8 mouse cellular contexts compared by ENCODE assay signal in genomic region chr7:80401860-80402641, GRCm38 (mm10). TPM values are rescaled to one million over a fixed set of nuclear protein-coding genes. Genes with fewer than 3 reads are reported as not detected.
DNase-seq lines count a peak whose midpoint lies in the region; ATAC-seq and TF ChIP-seq lines count a peak whose summit lies in the region.

No protein-coding gene starts in this region.

- peaks cover 11% of the 10 kb centered on the region for H3K36me3 ChIP-seq in intestine, postnatal 0 days (ENCODE audit: control insufficient read depth, insufficient read depth)
- H3K36me3 ChIP-seq in neural tube, embryonic 15.5 days = peaks cover 11% of the 10 kb centered on the region

- no peak for TF ChIP-seq CTCF in layer of hippocampus, adult 2 months (conservative IDR thresholded peaks at IDR 0.05)
- no peak for TF ChIP-seq CTCF in intestine, postnatal 0 days (IDR thresholded peaks at IDR 0.05; ENCODE audit: low read depth)

- H3K9ac ChIP-seq in intestine, postnatal 0 days (ENCODE audit: low read depth, low read length) = peak overlapping the region; percentile 100
- peak overlapping the region; percentile 91 for H3K9ac ChIP-seq in neural tube, embryonic 15.5 days (replicated peaks)

- H3K27me3 ChIP-seq in intestine, postnatal 0 days (replicated peaks; ENCODE audit: control insufficient read depth, insufficient read depth, low read length) = no peaks in the 10 kb centered on the region
- H3K27me3 ChIP-seq in neural tube, embryonic 15.5 days (replicated peaks) = peaks cover 9% of the 10 kb centered on the region; the same call in 1 of the 2 replicates

- H3K4me1 ChIP-seq in intestine, postnatal 0 days (replicated peaks; ENCODE audit: control insufficient read depth, insufficient read depth, low read length) = peaks cover 5% of the 10 kb centered on the region; the same call in 1 of the 2 replicates
- peaks cover 43% of the 10 kb centered on the region for H3K4me1 ChIP-seq in neural tube, embryonic 15.5 days

- ATAC-seq in intestine, postnatal 0 days = peak; percentile 64
- ATAC-seq in neural tube, embryonic 15.5 days (ENCODE audit: low FRiP score) = peak; percentile 33

- peak overlapping the region; percentile 89 for H3K4me2 ChIP-seq in intestine, postnatal 0 days (replicated peaks; ENCODE audit: low read depth)
- peak overlapping the region; percentile 82 for H3K4me2 ChIP-seq in neural tube, embryonic 15.5 days

- peak overlapping the region; percentile 63 for H3K4me3 ChIP-seq in layer of hippocampus, adult 2 months
- H3K4me3 ChIP-seq in intestine, postnatal 0 days (ENCODE audit: low read depth, low read length) = peak overlapping the region; percentile 90
- H3K4me3 ChIP-seq in neural tube, embryonic 15.5 days (replicated peaks) = peak overlapping the region; percentile 90

- WGBS in intestine, postnatal 0 days = under 1% methylated on average over 90 of the region's 102 CpGs
- under 1% methylated on average over 73 of the region's 102 CpGs for WGBS in neural tube, embryonic 15.5 days

- no peaks in the 10 kb centered on the region for H3K9me3 ChIP-seq in intestine, postnatal 0 days (ENCODE audit: control insufficient read depth)
- H3K9me3 ChIP-seq in neural tube, embryonic 15.5 days (replicated peaks) = no peaks in the 10 kb centered on the region

- DNase-seq in layer of hippocampus, adult 2 months (ENCODE audit: low spot score in 2 of 2) = no peak
- no peak for DNase-seq in layer of hippocampus, adult 9-10 months (ENCODE audit: low spot score)
- DNase-seq in cerebellum, adult 9-11 months = peak; percentile 69
- peak; percentile 64 for DNase-seq in gastrocnemius, postnatal 10 days
- peak; percentile 48 to 53 for DNase-seq in lung, adult 18-20 months
- no peak for DNase-seq in layer of hippocampus, adult 8-10 months (ENCODE audit: low spot score in 2 of 2)

- peak overlapping the region; percentile 94 for H3K27ac ChIP-seq in layer of hippocampus, adult 2 months
- peak overlapping the region; percentile 99 for H3K27ac ChIP-seq in intestine, postnatal 0 days (ENCODE audit: low read depth, low read length)
- H3K27ac ChIP-seq in neural tube, embryonic 15.5 days (replicated peaks) = peak overlapping the region; percentile 85

RNA-seq across cellular contexts. Expression of gene Furin, which starts 3.2 kb away (rescaled TPM):
- 10 to 100 TPM; 39.4 to 40.6 TPM for total RNA-seq in layer of hippocampus, adult 2 months (2021)
- total RNA-seq in gastrocnemius, postnatal 10 days (2021) = 10 to 100 TPM; 63.1 to 68.1 TPM
- polyA plus RNA-seq in intestine, postnatal 0 days (2015; fragmentation: Nextera tagmentation; extraction: Ambion mirVana) = 25.5 and 26.4 TPM in 2 replicates
- polyA plus RNA-seq in neural tube, embryonic 15.5 days (2015; fragmentation: Nextera tagmentation; extraction: Ambion mirVana) = 5.6 and 6.2 TPM in 2 replicates
- 10 to 100 TPM; 36.1 to 43.8 (median 39.7) TPM for total RNA-seq in layer of hippocampus, adult 8-10 months (2022)

RNA-seq across cellular contexts. Expression of gene Fes, which starts 14.3 kb away (rescaled TPM):
- total RNA-seq in layer of hippocampus, adult 2 months (2021) = 1 to 10 TPM; 5.0 to 5.7 TPM
- 10 to 100 TPM in 1 of 2 experiments, 1 to 10 TPM in 1; 9.4 to 12.1 TPM for total RNA-seq in gastrocnemius, postnatal 10 days (2021)
- 6.2 and 6.7 TPM in 2 replicates for polyA plus RNA-seq in intestine, postnatal 0 days (2015; fragmentation: Nextera tagmentation; extraction: Ambion mirVana)
- polyA plus RNA-seq in neural tube, embryonic 15.5 days (2015; fragmentation: Nextera tagmentation; extraction: Ambion mirVana) = 4.5 and 7.7 TPM in 2 replicates
- 10 to 100 TPM in 2 of 4 experiments, 1 to 10 TPM in 2; 7.0 to 20.0 (median 14.1) TPM for total RNA-seq in layer of hippocampus, adult 8-10 months (2022)

RNA-seq across cellular contexts. Expression of gene Man2a2, which starts 30.9 kb away (rescaled TPM):
- 100 to 1,000 TPM; 169 to 178 TPM for total RNA-seq in layer of hippocampus, adult 2 months (2021)
- total RNA-seq in gastrocnemius, postnatal 10 days (2021) = 10 to 100 TPM; 92.2 to 97.2 TPM
- polyA plus RNA-seq in intestine, postnatal 0 days (2015; fragmentation: Nextera tagmentation; extraction: Ambion mirVana) = 4.8 and 5.3 TPM in 2 replicates
- 25.5 and 26.9 TPM in 2 replicates for polyA plus RNA-seq in neural tube, embryonic 15.5 days (2015; fragmentation: Nextera tagmentation; extraction: Ambion mirVana)
- 100 to 1,000 TPM; 161 to 192 (median 173) TPM for total RNA-seq in layer of hippocampus, adult 8-10 months (2022)

RNA-seq across cellular contexts. Expression of gene Hddc3, which starts 59.1 kb away (rescaled TPM):
- total RNA-seq in layer of hippocampus, adult 2 months (2021) = 10 to 100 TPM; 45.5 to 46.6 TPM
- total RNA-seq in gastrocnemius, postnatal 10 days (2021) = 10 to 100 TPM; 39.9 to 45.0 TPM
- 8.3 and 8.8 TPM in 2 replicates for polyA plus RNA-seq in intestine, postnatal 0 days (2015; fragmentation: Nextera tagmentation; extraction: Ambion mirVana)
- 20.7 and 20.8 TPM in 2 replicates for polyA plus RNA-seq in neural tube, embryonic 15.5 days (2015; fragmentation: Nextera tagmentation; extraction: Ambion mirVana)
- 10 to 100 TPM; 37.7 to 55.7 (median 49.0) TPM for total RNA-seq in layer of hippocampus, adult 8-10 months (2022)

Comparison
In these comparisons a context has a peak if more than half of its experiments do, and no peak if none do; other contexts are left out.
1. DNase-seq: peak in cerebellum, adult 9-11 months (single experiment), gastrocnemius, postnatal 10 days (single experiment) and lung, adult 18-20 months (2 of 2); none in layer of hippocampus, adult 2 months (0 of 2), layer of hippocampus, adult 9-10 months (single experiment) and layer of hippocampus, adult 8-10 months (0 of 2).
2. Peak in every context shown above with its lines, with median percentiles within 50 percentile points of each other: H3K27ac ChIP-seq and H3K4me3 ChIP-seq.